Mouse (Mus musculus) limb, embryonic 14.5 days (tissue): ENCODE data around the gene Pigv. TPM values are rescaled to one million over a fixed set of nuclear protein-coding genes. Genes with fewer than 3 reads are reported as not detected.
A peak's percentile ranks its signal among the peaks of the same experiment; 100 is the strongest.

Source experiments
- ATAC-seq: fragments of 200-750 bp; cut with Nextera tagmentation; 2 replicates; pipeline ENCODE4 v1.8.0; 2017; ENCODE audit warnings: low read depth, moderate number of reproducible peaks, moderate TSS enrichment; ENCODE audit not compliant: low FRiP score
- DNase-seq: peaks from one replicate; pipeline ENCODE4 v3.0.0-alpha.2; 2015; ENCODE audit warnings: low spot score
- H3K27ac ChIP-seq: fragments of 300-500 bp; sonication (generic); replicated peaks from 2 replicates; pipeline ENCODE4 v1.5.1; 2014; ENCODE audit warnings: low read depth, mild to moderate bottlenecking, low read length, moderate library complexity, mixed read lengths
- H3K27me3 ChIP-seq: fragments of 300-500 bp; sonication (generic); 2 replicates; pipeline ENCODE4 v1.6.1; 2014; ENCODE audit warnings: low read length, mixed read lengths; ENCODE audit not compliant: control insufficient read depth, insufficient read depth
- H3K36me3 ChIP-seq: fragments of 300-500 bp; sonication (generic); 2 replicates; pipeline ENCODE4 v1.6.1; 2014; ENCODE audit warnings: mild to moderate bottlenecking, low read length, moderate library complexity, mixed read lengths; ENCODE audit not compliant: control insufficient read depth, insufficient read depth
- H3K4me1 ChIP-seq: fragments of 300-500 bp; sonication (generic); 2 replicates; pipeline ENCODE4 v1.6.1; 2014; ENCODE audit warnings: antibody characterized with exemption, low read length, mixed read lengths; ENCODE audit not compliant: control insufficient read depth, insufficient read depth
- H3K4me2 ChIP-seq: fragments of 300-500 bp; sonication (generic); replicated peaks from 2 replicates; pipeline ENCODE4 v1.6.1; 2014; ENCODE audit warnings: low read depth, mild to moderate bottlenecking, low read length, moderate library complexity; ENCODE audit not compliant: severe bottlenecking
- H3K4me3 ChIP-seq: fragments of 300-500 bp; sonication (generic); replicated peaks from 2 replicates; pipeline ENCODE4 v1.5.1; 2014; ENCODE audit warnings: low read length
- H3K9ac ChIP-seq: fragments of 300-500 bp; sonication (generic); 2 replicates; pipeline ENCODE4 v1.6.1; 2014; ENCODE audit warnings: mild to moderate bottlenecking, low read depth, low read length, moderate library complexity; ENCODE audit not compliant: severe bottlenecking
- H3K9me3 ChIP-seq: fragments of 300-500 bp; sonication (generic); 2 replicates; pipeline ENCODE4 v1.6.1; 2016; ENCODE audit warnings: low read length; ENCODE audit not compliant: control insufficient read depth
- POLR2A ChIP-seq: fragments of 200-500 bp; IDR thresholded peaks from 2 replicates; pipeline ENCODE4 v1.8.0; 2012; ENCODE audit warnings: inconsistent platforms, mild to moderate bottlenecking, moderate library complexity, borderline replicate concordance; ENCODE audit not compliant: insufficient read depth, insufficient read length; ENCODE audit errors: extremely low read depth
- WGBS: fragments of 180-500 bp; shearing (Covaris S2); extraction: QIAGEN DNeasy Blood & Tissue Kit; methylation state at CpG from one replicate; pipeline ENCODE4 v1.1.7; 2014; 5-methylcytosine and 5-hydroxymethylcytosine counted together
- polyA plus RNA-seq, 2 experiments: library from polyadenylated mRNA; depleted of rRNA in 1 of 2; stranded (reverse) in 1 of 2; unstranded in 1 of 2; fragments of >200 nt; fragmentation: Nextera tagmentation in 1 of 2; extraction: Ambion mirVana in 1 of 2; gene quantifications; 2 replicates each; pipeline versions ENCODE4 v1.2.1 to v1.2.3; 2012 to 2014

Pigv gene
- polyA plus RNA-seq, 2 experiments = 10.9 to 12.2 TPM

DNA sequence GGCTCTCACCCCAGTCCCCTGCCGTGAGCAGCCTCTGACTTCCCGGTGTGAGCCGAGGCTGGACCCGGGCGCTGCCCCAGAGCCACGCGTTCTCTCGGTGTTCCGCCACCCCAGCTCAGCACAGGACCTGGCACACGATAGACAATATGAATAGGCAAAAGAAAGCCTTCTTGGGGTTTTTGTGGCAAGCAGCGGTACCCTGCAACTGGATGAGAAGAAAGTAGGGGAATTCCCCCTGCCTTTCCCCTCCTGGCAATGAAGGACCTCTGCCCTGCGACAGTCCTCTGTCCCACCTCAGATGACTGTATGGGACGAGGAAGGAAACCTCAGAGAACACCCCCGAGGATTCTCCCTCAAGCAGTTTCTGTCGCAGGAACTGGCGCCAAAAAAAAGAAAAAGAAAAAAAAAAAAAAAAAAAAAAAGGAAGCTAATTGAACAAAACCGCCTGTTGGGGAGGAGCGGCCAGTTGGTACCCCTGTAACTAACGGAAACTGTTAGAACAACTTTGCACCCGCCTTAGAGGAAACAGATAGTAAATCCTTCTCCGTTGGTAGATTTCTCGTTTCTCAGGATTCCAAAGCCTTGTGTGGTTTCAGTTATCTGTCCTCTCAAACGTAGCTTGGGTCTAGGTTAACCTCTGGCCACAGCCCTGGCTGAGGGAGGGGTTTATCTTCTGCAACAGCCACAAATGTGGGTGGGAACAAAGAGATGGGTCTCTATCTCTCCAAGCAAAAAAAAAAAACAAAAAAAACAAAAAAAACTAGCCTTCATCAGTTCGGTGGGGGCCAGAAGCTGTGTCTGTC is 599 bp upstream of the Pigv start:
- peaks cover 28% of the 10 kb centered on the region for H3K4me1 ChIP-seq
- H3K4me3 ChIP-seq = peak overlapping the region; percentile 69
- no peaks in the 10 kb centered on the region for H3K27me3 ChIP-seq
- H3K36me3 ChIP-seq = peaks cover 5% of the 10 kb centered on the region; the same call in 1 of the 2 replicates
- ATAC-seq (no peak), DNase-seq (peak; percentile 65)
- no peaks in the 10 kb centered on the region for H3K9me3 ChIP-seq
- peak overlapping the region; percentile 85 for H3K9ac ChIP-seq
- peak overlapping the region; percentile 93 for H3K27ac ChIP-seq
- 1% methylated on average over 24 of the region's 24 CpGs for WGBS
- TF ChIP-seq POLR2A = no peak
- H3K4me2 ChIP-seq = peak overlapping the region; percentile 65

DNA sequence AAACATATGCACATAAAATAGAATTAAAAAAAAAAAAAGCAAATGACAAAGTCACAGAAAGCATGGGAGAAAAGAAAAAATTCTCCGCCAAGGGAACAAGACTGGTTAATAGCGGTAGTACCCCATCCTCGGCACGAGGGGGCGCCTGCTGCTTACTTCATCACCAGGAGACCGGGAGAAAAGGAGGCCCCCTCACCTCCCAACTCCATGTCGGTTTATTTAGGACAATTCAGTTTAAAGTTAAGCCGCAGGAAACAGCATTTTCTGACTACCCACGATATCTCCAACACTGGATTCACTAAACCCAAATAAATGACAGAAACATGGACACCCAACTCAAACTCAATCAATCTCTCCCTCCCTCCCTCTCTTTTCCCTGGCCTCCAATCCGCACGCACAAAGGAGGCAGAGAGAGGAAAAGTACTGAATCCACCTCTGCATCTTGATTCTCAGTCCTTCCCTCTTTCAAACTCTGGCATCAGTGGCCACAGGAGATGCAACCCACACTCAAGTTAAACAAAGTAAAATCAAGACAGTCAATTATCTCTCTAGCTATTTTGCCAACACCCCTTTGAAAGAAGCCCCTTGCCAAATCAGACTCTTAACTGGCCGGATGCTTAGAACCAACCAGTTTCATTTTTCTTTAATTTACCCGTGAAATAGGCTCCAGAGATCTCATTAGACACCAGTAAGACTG is 1.1 kb downstream of the Pigv start:
- Histone ChIP-seq H3K36me3 (0 out of 2 replicates have a peak, but pooled peaks cover 15% of the 10 kb centered on the region), H3K27ac (peak overlapping the region; percentile 93), H3K4me2 (peak overlapping the region; percentile 65), H3K4me1 (peaks cover 28% of the 10 kb centered on the region), H3K9ac (peak overlapping the region; percentile 85), H3K4me3 (peak overlapping the region; percentile 69), H3K9me3 (no peaks in the 10 kb centered on the region), H3K27me3 (no peaks in the 10 kb centered on the region)
- DNase-seq (peak; percentile 92), ATAC-seq (no peak)
- WGBS = 4% methylated on average over 11 of the region's 13 CpGs
- no peak for TF ChIP-seq POLR2A

DNA sequence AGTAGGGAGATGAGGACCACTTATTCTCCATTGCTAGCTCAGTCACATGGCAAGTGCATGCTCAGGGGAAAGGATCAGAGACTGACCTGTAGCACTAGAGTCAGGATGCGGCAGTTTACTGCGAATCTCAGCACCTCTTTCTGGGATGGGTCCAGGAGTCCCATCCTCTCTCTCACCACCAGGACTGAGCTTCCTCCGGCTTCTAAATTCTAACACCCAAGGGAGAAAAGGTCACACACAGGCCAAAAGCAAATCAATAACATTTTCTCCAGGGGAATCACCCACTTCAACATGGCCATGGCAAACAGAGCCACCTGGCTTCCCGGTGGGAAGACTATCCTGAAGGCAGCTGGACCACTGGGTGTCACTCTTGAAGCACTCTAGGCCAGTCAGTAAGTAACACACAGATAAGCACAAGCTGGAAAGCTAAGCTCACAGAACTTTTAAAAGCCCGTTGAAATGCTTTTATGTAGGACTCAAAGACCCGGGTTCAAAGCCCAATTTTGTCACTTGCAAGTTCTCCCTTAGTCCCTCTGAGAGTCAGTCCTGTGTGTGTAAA is 2.7 kb downstream of the Pigv start:
- no peaks in the 10 kb centered on the region for H3K27me3 ChIP-seq
- peaks cover 21% of the 10 kb centered on the region for H3K36me3 ChIP-seq
- TF ChIP-seq POLR2A = no peak
- no peak overlapping the region for H3K27ac ChIP-seq
- H3K4me2 ChIP-seq = no peak overlapping the region
- peaks cover 18% of the 10 kb centered on the region; the same call in 1 of the 2 replicates for H3K4me1 ChIP-seq
- H3K9ac ChIP-seq = no peak overlapping the region
- H3K4me3 ChIP-seq = no peak overlapping the region
- no peak for ATAC-seq
- WGBS = 57% methylated on average over 6 of the region's 6 CpGs
- DNase-seq = no peak
- H3K9me3 ChIP-seq = no peaks in the 10 kb centered on the region

DNA sequence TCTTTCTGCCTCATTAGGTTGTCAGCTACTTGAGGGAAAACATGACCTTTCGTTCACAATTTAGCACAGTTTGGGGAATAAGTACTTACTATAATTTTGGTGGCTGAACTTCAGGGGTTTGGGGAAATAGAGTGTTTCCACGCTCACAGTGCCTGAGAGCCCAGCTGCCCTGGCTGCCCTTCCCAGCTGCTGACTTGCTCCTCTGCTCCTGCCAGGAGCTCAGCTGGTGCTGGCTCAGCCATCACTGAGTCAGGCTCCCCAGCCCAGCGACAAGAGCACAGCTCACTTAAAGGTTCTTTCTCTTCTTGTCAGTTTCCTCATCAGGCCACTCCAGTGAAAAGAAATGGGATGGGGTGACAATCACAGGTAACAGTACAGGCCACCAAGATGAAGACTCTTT is 3.9 kb downstream of the Pigv start:
- TF ChIP-seq POLR2A = no peak
- no peak overlapping the region for H3K4me3 ChIP-seq
- no peak overlapping the region for H3K27ac ChIP-seq
- H3K4me2 ChIP-seq = no peak overlapping the region
- 73% methylated on average over 3 of the region's 3 CpGs for WGBS
- H3K9ac ChIP-seq = no peak overlapping the region
- peaks cover 28% of the 10 kb centered on the region for H3K36me3 ChIP-seq
- no peaks in the 10 kb centered on the region for H3K27me3 ChIP-seq
- DNase-seq (no peak), ATAC-seq (no peak)
- H3K4me1 ChIP-seq = peaks cover 13% of the 10 kb centered on the region; the same call in 1 of the 2 replicates
- H3K9me3 ChIP-seq = no peaks in the 10 kb centered on the region

DNA sequence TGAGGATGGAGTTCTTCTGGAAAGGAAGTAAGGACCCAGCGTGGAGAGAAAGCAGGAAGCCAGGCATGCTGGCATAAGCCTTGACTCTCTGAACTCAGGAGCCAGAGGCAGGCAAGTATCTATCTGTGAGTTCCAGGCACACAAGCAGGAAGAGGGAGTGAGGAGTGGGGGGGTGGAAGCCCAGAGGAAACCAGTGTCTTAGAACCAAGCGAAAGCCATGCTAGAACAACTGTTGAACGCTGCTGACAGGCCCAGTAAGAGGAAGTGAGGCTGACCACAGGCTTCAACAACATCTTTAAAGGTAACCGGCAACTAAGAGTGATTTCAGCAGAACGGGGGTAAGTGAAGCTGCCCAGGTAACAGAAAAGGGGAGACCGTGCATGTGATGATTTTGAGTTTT is 6.2 kb downstream of the Pigv start:
- Histone ChIP-seq H3K4me3 (no peak overlapping the region), H3K4me1 (peaks cover 8% of the 10 kb centered on the region; the same call in 1 of the 2 replicates), H3K27me3 (no peaks in the 10 kb centered on the region), H3K36me3 (peaks cover 37% of the 10 kb centered on the region), H3K9ac (no peak overlapping the region), H3K4me2 (no peak overlapping the region), H3K27ac (no peak overlapping the region), H3K9me3 (no peaks in the 10 kb centered on the region)
- TF ChIP-seq POLR2A = no peak
- DNase-seq (no peak), ATAC-seq (no peak)
- WGBS = 77% methylated on average over 6 of the region's 6 CpGs
